Mouse (Mus musculus): ENCODE results near the gene Galc. TPM values are rescaled to one million over a fixed set of nuclear protein-coding genes. Genes with fewer than 3 reads are reported as not detected.
A peak's percentile ranks its signal among the peaks of the same experiment; 100 is the strongest.

Galc gene
- polyA plus RNA-seq, 1 experiment from 2014 or later, result 9.8 TPM

- Histone ChIP-seq H3K36me3 (ENCODE audit: control insufficient read depth, insufficient read depth, low read length) (no peaks in the 10 kb centered on the region), H3K4me1 (replicated peaks; ENCODE audit: control insufficient read depth, insufficient read depth, low read length) (no peaks in the 10 kb centered on the region), H3K9ac (ENCODE audit: low read length) (no peak overlapping the region), H3K27ac (ENCODE audit: low read length) (no peak overlapping the region), H3K9me3 (ENCODE audit: control insufficient read depth, low read length) (no peaks in the 10 kb centered on the region), H3K4me2 (ENCODE audit: low read depth, low read length) (no peak overlapping the region), H3K4me3 (ENCODE audit: low read length) (no peak overlapping the region), H3K27me3 (ENCODE audit: control insufficient read depth, insufficient read depth, low read depth, low read length) (no peaks in the 10 kb centered on the region)
- 71% methylated on average over 14 of the region's 14 CpGs for WGBS
- ATAC-seq (ENCODE audit: low read depth), result no peak
These were observed 23.7 kb upstream of the Galc start for GRCm38 (mm10) chr12:98282776-98283486.

DNA sequence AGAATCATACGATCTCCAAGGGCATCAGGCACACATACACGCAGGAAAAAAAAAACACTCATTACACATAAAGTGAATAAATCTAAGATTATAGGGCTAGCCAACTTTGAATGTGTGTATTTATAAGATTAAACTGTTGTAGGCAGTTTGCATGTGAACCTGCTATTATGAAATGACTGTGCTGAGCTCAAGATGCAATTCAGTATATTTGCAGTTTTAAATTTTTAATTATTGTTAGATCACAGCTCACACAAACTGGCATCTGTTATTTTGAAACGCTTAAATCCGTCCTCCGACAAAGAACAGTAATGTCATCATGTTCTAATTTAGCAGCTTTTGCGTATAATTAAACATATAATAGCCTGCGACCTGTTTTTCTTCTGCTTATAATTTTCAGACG, 21.7 kb upstream of the Galc start:
- no peaks in the 10 kb centered on the region for H3K27me3 ChIP-seq (ENCODE audit: control insufficient read depth, insufficient read depth, low read depth, low read length)
- no peak overlapping the region for H3K4me3 ChIP-seq (ENCODE audit: low read length)
- no peak overlapping the region for H3K9ac ChIP-seq (ENCODE audit: low read length)
- no peaks in the 10 kb centered on the region for H3K9me3 ChIP-seq (ENCODE audit: control insufficient read depth, low read length)
- ATAC-seq (ENCODE audit: low read depth), result no peak
- no peaks in the 10 kb centered on the region for H3K36me3 ChIP-seq (ENCODE audit: control insufficient read depth, insufficient read depth, low read length)
- no peak overlapping the region for H3K27ac ChIP-seq (ENCODE audit: low read length)
- WGBS, result 66% methylated on average over 8 of the region's 8 CpGs
- H3K4me2 ChIP-seq (ENCODE audit: low read depth, low read length), result no peak overlapping the region
- no peaks in the 10 kb centered on the region for H3K4me1 ChIP-seq (replicated peaks; ENCODE audit: control insufficient read depth, insufficient read depth, low read length)

- Histone ChIP-seq H3K9ac (ENCODE audit: low read length) (no peak overlapping the region), H3K4me2 (ENCODE audit: low read depth, low read length) (no peak overlapping the region), H3K9me3 (ENCODE audit: control insufficient read depth, low read length) (no peaks in the 10 kb centered on the region), H3K36me3 (ENCODE audit: control insufficient read depth, insufficient read depth, low read length) (no peaks in the 10 kb centered on the region), H3K4me3 (ENCODE audit: low read length) (no peak overlapping the region), H3K27me3 (ENCODE audit: control insufficient read depth, insufficient read depth, low read depth, low read length) (no peaks in the 10 kb centered on the region), H3K27ac (ENCODE audit: low read length) (no peak overlapping the region), H3K4me1 (replicated peaks; ENCODE audit: control insufficient read depth, insufficient read depth, low read length) (no peaks in the 10 kb centered on the region)
- WGBS, result 31% methylated on average over 5 of the region's 5 CpGs
- no peak for ATAC-seq (ENCODE audit: low read depth)
These were observed 21.3 kb upstream of the Galc start for GRCm38 (mm10) chr12:98280530-98280929.

- Histone ChIP-seq H3K27ac (ENCODE audit: low read length) (no peak overlapping the region), H3K4me3 (ENCODE audit: low read length) (no peak overlapping the region), H3K4me2 (ENCODE audit: low read depth, low read length) (no peak overlapping the region), H3K9me3 (ENCODE audit: control insufficient read depth, low read length) (no peaks in the 10 kb centered on the region), H3K36me3 (ENCODE audit: control insufficient read depth, insufficient read depth, low read length) (no peaks in the 10 kb centered on the region), H3K27me3 (ENCODE audit: control insufficient read depth, insufficient read depth, low read depth, low read length) (no peaks in the 10 kb centered on the region), H3K4me1 (replicated peaks; ENCODE audit: control insufficient read depth, insufficient read depth, low read length) (no peaks in the 10 kb centered on the region), H3K9ac (ENCODE audit: low read length) (no peak overlapping the region)
- no peak for ATAC-seq (ENCODE audit: low read depth)
- 53% methylated on average over 7 of the region's 7 CpGs for WGBS
These were observed 13.2 kb upstream of the Galc start for GRCm38 (mm10) chr12:98272433-98272832.

GRCm38 (mm10) chr12:98270810-98271566, 11.7 kb upstream of the Galc start:
- peak overlapping the region; percentile 55 for H3K4me2 ChIP-seq (ENCODE audit: low read depth, low read length)
- no peaks in the 10 kb centered on the region for H3K4me1 ChIP-seq (replicated peaks; ENCODE audit: control insufficient read depth, insufficient read depth, low read length)
- no peaks in the 10 kb centered on the region for H3K36me3 ChIP-seq (ENCODE audit: control insufficient read depth, insufficient read depth, low read length)
- no peak for ATAC-seq (ENCODE audit: low read depth)
- H3K9me3 ChIP-seq (ENCODE audit: control insufficient read depth, low read length), result no peaks in the 10 kb centered on the region
- WGBS, result 31% methylated on average over 12 of the region's 12 CpGs
- no peaks in the 10 kb centered on the region for H3K27me3 ChIP-seq (ENCODE audit: control insufficient read depth, insufficient read depth, low read depth, low read length)
- no peak overlapping the region for H3K9ac ChIP-seq (ENCODE audit: low read length)
- peak overlapping the region; percentile 37 for H3K4me3 ChIP-seq (ENCODE audit: low read length)
- no peak overlapping the region for H3K27ac ChIP-seq (ENCODE audit: low read length)

GRCm38 (mm10) chr12:98269791-98270745, 10.8 kb upstream of the Galc start:
- 36% methylated on average over 17 of the region's 17 CpGs for WGBS
- Histone ChIP-seq H3K9ac (ENCODE audit: low read length) (peak overlapping the region; percentile 11; the same call in 1 of the 2 replicates), H3K27me3 (ENCODE audit: control insufficient read depth, insufficient read depth, low read depth, low read length) (no peaks in the 10 kb centered on the region), H3K4me2 (ENCODE audit: low read depth, low read length) (peak overlapping the region; percentile 55), H3K4me3 (ENCODE audit: low read length) (peak overlapping the region; percentile 37), H3K36me3 (ENCODE audit: control insufficient read depth, insufficient read depth, low read length) (no peaks in the 10 kb centered on the region), H3K4me1 (replicated peaks; ENCODE audit: control insufficient read depth, insufficient read depth, low read length) (no peaks in the 10 kb centered on the region), H3K9me3 (ENCODE audit: control insufficient read depth, low read length) (no peaks in the 10 kb centered on the region), H3K27ac (ENCODE audit: low read length) (no peak overlapping the region)
- ATAC-seq (ENCODE audit: low read depth), result no peak

- H3K4me2 ChIP-seq (ENCODE audit: low read depth, low read length), result no peak within 1 kb of the TSS
- no peak for ATAC-seq (ENCODE audit: low read depth)
- H3K4me1 ChIP-seq (replicated peaks; ENCODE audit: control insufficient read depth, insufficient read depth, low read length), result no peaks in the 10 kb centered on the region
- H3K9ac ChIP-seq (ENCODE audit: low read length), result no peak within 1 kb of the TSS
- H3K36me3 ChIP-seq (ENCODE audit: control insufficient read depth, insufficient read depth, low read length), result no peaks in the 10 kb centered on the region
- H3K27ac ChIP-seq (ENCODE audit: low read length), result no peak within 1 kb of the TSS
- H3K4me3 ChIP-seq (ENCODE audit: low read length), result no peak within 1 kb of the TSS
- WGBS, result 83% methylated on average over 13 of the region's 13 CpGs
- no peaks in the 10 kb centered on the region for H3K9me3 ChIP-seq (ENCODE audit: control insufficient read depth, low read length)
- H3K27me3 ChIP-seq (ENCODE audit: control insufficient read depth, insufficient read depth, low read depth, low read length), result no peaks in the 10 kb centered on the region
These were observed 9.4 kb upstream of the Galc start, which contains the start of gene Gpr65 for GRCm38 (mm10) chr12:98268441-98269369. Gene Gpr65, plus strand, starts transcription at chr12:98268635.

- Histone ChIP-seq H3K4me1 (replicated peaks; ENCODE audit: control insufficient read depth, insufficient read depth, low read length) (no peaks in the 10 kb centered on the region), H3K9me3 (ENCODE audit: control insufficient read depth, low read length) (no peaks in the 10 kb centered on the region), H3K4me2 (ENCODE audit: low read depth, low read length) (no peak overlapping the region), H3K27ac (ENCODE audit: low read length) (no peak overlapping the region), H3K9ac (ENCODE audit: low read length) (no peak overlapping the region), H3K4me3 (ENCODE audit: low read length) (no peak overlapping the region), H3K36me3 (ENCODE audit: control insufficient read depth, insufficient read depth, low read length) (no peaks in the 10 kb centered on the region), H3K27me3 (ENCODE audit: control insufficient read depth, insufficient read depth, low read depth, low read length) (no peaks in the 10 kb centered on the region)
- 79% methylated on average over 9 of the region's 9 CpGs for WGBS
- ATAC-seq (ENCODE audit: low read depth), result no peak
These were observed 6.4 kb upstream of the Galc start for GRCm38 (mm10) chr12:98265697-98266096.

All from lung, embryonic 16.5 days (tissue).